Mouse (Mus musculus) midbrain, embryonic 11.5 days (tissue): Measurements from ENCODE around the gene Ifit1bl2. TPM values are rescaled to one million over a fixed set of nuclear protein-coding genes. Genes with fewer than 3 reads are reported as not detected.
"Not testable (repeated sequence)": the region's sequence is repeated elsewhere in the genome, so short reads cannot be mapped to it uniquely, and the experiment has no call there.

Experiments
- ATAC-seq: fragments of 200-750 bp; cut with Nextera tagmentation; 2 replicates; pipeline ENCODE4 v1.8.0; 2017; ENCODE audit warnings: moderate TSS enrichment, moderate library complexity; ENCODE audit not compliant: low FRiP score
- DNase-seq: peaks from one replicate; pipeline ENCODE4 v3.0.0; 2015; ENCODE audit warnings: low spot score; ENCODE audit errors: missing footprints
- H3K27ac ChIP-seq: fragments of 300-500 bp; sonication (generic); 2 replicates; pipeline ENCODE4 v1.5.1; 2014; ENCODE audit warnings: low read depth, low read length
- H3K27me3 ChIP-seq: fragments of 300-500 bp; sonication (generic); 2 replicates; pipeline ENCODE4 v1.6.1; 2014; ENCODE audit warnings: mild to moderate bottlenecking, low read length, moderate library complexity, mixed read lengths; ENCODE audit not compliant: control insufficient read depth, insufficient read depth
- H3K36me3 ChIP-seq: fragments of 300-500 bp; sonication (generic); 2 replicates; pipeline ENCODE4 v1.6.1; 2014; ENCODE audit warnings: mild to moderate bottlenecking, low read length, moderate library complexity, mixed read lengths; ENCODE audit not compliant: control insufficient read depth, insufficient read depth
- H3K4me1 ChIP-seq: fragments of 300-500 bp; sonication (generic); 2 replicates; pipeline ENCODE4 v1.6.1; 2014; ENCODE audit warnings: low read length; ENCODE audit not compliant: control insufficient read depth, insufficient read depth
- H3K4me2 ChIP-seq: fragments of 300-500 bp; sonication (generic); 2 replicates; pipeline ENCODE4 v1.6.1; 2014; ENCODE audit warnings: mild to moderate bottlenecking, moderate library complexity
- H3K4me3 ChIP-seq: fragments of 300-500 bp; sonication (generic); 2 replicates; pipeline ENCODE4 v1.5.1; 2014; ENCODE audit warnings: low read depth, low read length
- H3K9ac ChIP-seq: fragments of 300-500 bp; sonication (generic); 2 replicates; pipeline ENCODE4 v1.6.1; 2014; ENCODE audit warnings: low read length
- H3K9me3 ChIP-seq: fragments of 300-500 bp; sonication (generic); 2 replicates; pipeline ENCODE4 v1.6.1; 2016; ENCODE audit warnings: low read length; ENCODE audit not compliant: control insufficient read depth
- WGBS: fragments of 180-500 bp; shearing (Covaris S2); extraction: QIAGEN DNeasy Blood & Tissue Kit; methylation state at CpG from one replicate; pipeline ENCODE4 v1.1.7; 2014; 5-methylcytosine and 5-hydroxymethylcytosine counted together
- polyA plus RNA-seq: library from polyadenylated mRNA; unstranded; fragments of >200 nt; fragmentation: Nextera tagmentation; extraction: Ambion mirVana; gene quantifications from 2 replicates; pipeline ENCODE4 v1.2.1, GENCODE M21; 2014

The Ifit1bl2 gene
- polyA plus RNA-seq, 1 experiment from 2014 or later, result 0.25 TPM

- no peak overlapping the region for H3K4me3 ChIP-seq
- H3K36me3 ChIP-seq, result no peaks in the 10 kb centered on the region
- ATAC-seq (no peak), DNase-seq (no peak)
- H3K9me3 ChIP-seq, result no peaks in the 10 kb centered on the region
- no peak overlapping the region for H3K4me2 ChIP-seq
- no peaks in the 10 kb centered on the region for H3K27me3 ChIP-seq
- no peak overlapping the region for H3K27ac ChIP-seq
- H3K4me1 ChIP-seq, result no peaks in the 10 kb centered on the region
- 90% methylated on average over 2 of the region's 2 CpGs for WGBS
- no peak overlapping the region for H3K9ac ChIP-seq
Measured at GRCm38 (mm10) chr19:34598341-34598740, 42.2 kb downstream of the Ifit1bl2 start.

GRCm38 (mm10) chr19:34596811-34597210, 43.7 kb downstream of the Ifit1bl2 start:
- Histone ChIP-seq H3K27me3 (no peaks in the 10 kb centered on the region), H3K4me3 (no peak overlapping the region), H3K27ac (no peak overlapping the region), H3K9ac (no peak overlapping the region), H3K36me3 (no peaks in the 10 kb centered on the region), H3K4me1 (no peaks in the 10 kb centered on the region), H3K4me2 (no peak overlapping the region), H3K9me3 (no peaks in the 10 kb centered on the region)
- ATAC-seq (no peak), DNase-seq (no peak)

- not testable (repeated sequence) for H3K9me3 ChIP-seq, H3K36me3 ChIP-seq, DNase-seq, H3K4me2 ChIP-seq, H3K4me1 ChIP-seq, H3K27me3 ChIP-seq, H3K27ac ChIP-seq, H3K9ac ChIP-seq, ATAC-seq, H3K4me3 ChIP-seq
- 71% methylated on average over 3 of the region's 3 CpGs for WGBS
Measured at GRCm38 (mm10) chr19:34594523-34594922, 46.0 kb downstream of the Ifit1bl2 start.

- Histone ChIP-seq H3K27me3 (no peaks in the 10 kb centered on the region), H3K36me3 (no peaks in the 10 kb centered on the region), H3K4me2 (no peak overlapping the region), H3K9ac (no peak overlapping the region), H3K4me1 (no peaks in the 10 kb centered on the region), H3K27ac (no peak overlapping the region), H3K9me3 (no peaks in the 10 kb centered on the region), H3K4me3 (no peak overlapping the region)
- no peak for ATAC-seq
- no peak for DNase-seq
- WGBS, result 89% methylated on average over 2 of the region's 2 CpGs
Measured at GRCm38 (mm10) chr19:34593456-34593855, 47.1 kb downstream of the Ifit1bl2 start.

GRCm38 (mm10) chr19:34588959-34589358, 51.6 kb downstream of the Ifit1bl2 start:
- H3K9me3 ChIP-seq, result no peaks in the 10 kb centered on the region
- no peak overlapping the region for H3K4me2 ChIP-seq
- no peak for DNase-seq
- ATAC-seq, result no peak
- H3K4me3 ChIP-seq, result no peak overlapping the region
- H3K36me3 ChIP-seq, result no peaks in the 10 kb centered on the region
- no peak overlapping the region for H3K27ac ChIP-seq
- no peaks in the 10 kb centered on the region for H3K4me1 ChIP-seq
- no peaks in the 10 kb centered on the region for H3K27me3 ChIP-seq
- no peak overlapping the region for H3K9ac ChIP-seq

- H3K4me1 ChIP-seq, H3K9ac ChIP-seq, H3K9me3 ChIP-seq, DNase-seq, H3K27ac ChIP-seq, H3K27me3 ChIP-seq, H3K36me3 ChIP-seq, ATAC-seq, H3K4me3 ChIP-seq, H3K4me2 ChIP-seq: not testable (repeated sequence)
- 88% methylated on average over 6 of the region's 12 CpGs for WGBS
Measured at GRCm38 (mm10) chr19:34587898-34588692, 52.4 kb downstream of the Ifit1bl2 start.

GRCm38 (mm10) chr19:34585740-34586458, 54.6 kb downstream of the Ifit1bl2 start:
- H3K36me3 ChIP-seq, H3K27me3 ChIP-seq, H3K4me2 ChIP-seq, ATAC-seq, H3K4me3 ChIP-seq, H3K9ac ChIP-seq, H3K4me1 ChIP-seq, H3K9me3 ChIP-seq, H3K27ac ChIP-seq, DNase-seq: not testable (repeated sequence)
- WGBS, result 76% methylated on average over 5 of the region's 5 CpGs

- DNase-seq, H3K27me3 ChIP-seq, ATAC-seq, H3K4me1 ChIP-seq, H3K9ac ChIP-seq, H3K4me2 ChIP-seq, H3K9me3 ChIP-seq, H3K27ac ChIP-seq, H3K36me3 ChIP-seq, H3K4me3 ChIP-seq: not testable (repeated sequence)
- 77% methylated on average over 2 of the region's 2 CpGs for WGBS
Measured at GRCm38 (mm10) chr19:34583126-34583766, 57.3 kb downstream of the Ifit1bl2 start, which contains the start of gene Ifit3. TSS of gene Ifit3 (plus strand) at chr19:34583531.

- H3K27me3 ChIP-seq, H3K4me2 ChIP-seq: not testable (repeated sequence)
Measured at GRCm38 (mm10) chr19:34582696-34583095, 57.8 kb downstream of the Ifit1bl2 start.

More at GRCm38 (mm10) chr19:34582696-34583095, 57.8 kb downstream of the Ifit1bl2 start:
- H3K36me3 ChIP-seq, H3K4me1 ChIP-seq, DNase-seq, H3K9ac ChIP-seq, H3K9me3 ChIP-seq, H3K4me3 ChIP-seq, ATAC-seq, H3K27ac ChIP-seq: not testable (repeated sequence)
- 92% methylated on average over 2 of the region's 2 CpGs for WGBS
